Mouse (Mus musculus): Measurements from ENCODE around the gene Hoxc9.

DNA sequence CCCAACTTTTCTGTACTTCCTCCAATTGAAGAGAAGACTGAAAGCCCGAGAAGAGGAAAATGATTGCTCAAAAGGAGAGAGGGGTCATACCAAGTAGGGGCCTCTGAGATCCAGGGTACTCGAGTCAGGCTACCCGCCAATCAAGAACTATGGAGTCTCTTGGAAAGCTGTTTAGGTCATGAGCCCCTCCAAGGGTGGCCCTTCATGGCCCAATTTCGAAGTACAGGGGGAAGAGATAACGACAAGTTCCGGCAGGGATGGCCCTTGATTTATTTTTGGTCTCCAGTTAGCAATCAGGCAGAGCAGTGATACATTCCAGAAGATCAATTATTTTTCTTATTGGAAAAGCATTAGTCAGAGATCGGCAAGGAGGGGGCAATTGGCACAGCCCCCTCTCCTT is 15.5 kb downstream of the Hoxc9 start:
- no peak for TF ChIP-seq CTCF (conservative IDR thresholded peaks at IDR 0.05; ENCODE audit: low read length)
- no peak for TF ChIP-seq POU5F1 (IDR thresholded peaks at IDR 0.05; ENCODE audit: borderline replicate concordance, low read length)

Data from E14TG2a.4 (cell line).